Mouse (Mus musculus) heart, postnatal 4 days (tissue): Measurements from ENCODE around the gene Haus6. TPM values are rescaled to one million over a fixed set of nuclear protein-coding genes. Genes with fewer than 3 reads are reported as not detected.

ENCODE experiments used
- DNase-seq: peaks from one replicate; pipeline ENCODE4 v3.0.0; 2021
- total RNA-seq, 2 experiments: library from RNA; stranded (reverse); gene quantifications; 2 replicates each; pipeline ENCODE4 v1.2.3; 2021

Gene Haus6
- total RNA-seq, 2 experiments from 2014 or later = 11.9 to 15.4 TPM

GRCm38 (mm10) chr4:86574939-86575282, 36.9 kb downstream of the Haus6 start:
- no peak for DNase-seq

GRCm38 (mm10) chr4:86561061-86561460, 50.8 kb downstream of the Haus6 start:
- DNase-seq = no peak

- no peak for DNase-seq
These were observed 52.8 kb downstream of the Haus6 start for GRCm38 (mm10) chr4:86559006-86559405.

DNA sequence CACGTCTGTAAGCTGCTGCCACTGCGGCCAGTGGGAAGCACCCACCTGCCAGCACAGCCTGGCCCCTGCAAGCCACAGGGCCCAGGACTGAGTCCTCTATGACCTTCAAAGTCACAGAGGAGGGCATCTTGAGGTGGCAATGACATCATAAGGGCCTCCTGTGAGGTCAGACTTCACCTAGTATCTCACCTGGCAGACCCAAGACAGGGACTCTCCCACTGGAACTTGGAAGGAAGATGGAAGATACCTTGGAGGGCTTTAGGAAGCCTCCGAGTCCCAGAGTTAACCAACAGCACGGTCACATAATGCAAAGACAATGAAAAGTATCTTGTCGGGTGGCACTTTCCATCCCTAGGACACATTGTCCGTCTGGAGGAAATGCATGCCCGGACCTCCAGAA, 53.6 kb downstream of the Haus6 start, which contains the start of gene Saxo1:
TSS of gene Saxo1 (minus strand) at position 101 of the 400 bp plus-strand sequence.
- no peak for DNase-seq

DNA sequence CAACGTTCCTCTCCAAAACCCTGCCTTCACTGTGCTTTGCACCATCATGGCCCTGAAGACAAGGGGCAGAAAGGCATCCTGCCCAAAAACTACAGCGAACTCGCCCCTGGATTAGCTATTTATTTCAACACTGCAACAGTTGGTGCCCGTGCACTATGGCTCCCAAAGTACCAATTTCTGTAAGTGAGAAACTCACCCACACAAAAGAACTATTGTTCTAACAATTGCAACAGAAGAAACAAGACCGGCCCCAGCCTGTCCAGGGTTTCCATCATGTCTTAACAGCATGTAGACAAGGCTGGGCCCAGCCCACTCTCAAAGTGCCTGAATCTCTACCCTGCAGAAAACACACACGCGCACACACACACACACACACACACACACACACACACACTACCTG, 54.5 kb downstream of the Haus6 start:
- DNase-seq = no peak

- DNase-seq = peak; percentile 22
These were observed 56.7 kb downstream of the Haus6 start for GRCm38 (mm10) chr4:86555035-86555707.

GRCm38 (mm10) chr4:86548332-86548731, 63.5 kb downstream of the Haus6 start:
- no peak for DNase-seq

GRCm38 (mm10) chr4:86545615-86546014, 66.2 kb downstream of the Haus6 start:
- DNase-seq = no peak

- DNase-seq = no peak
These were observed 67.9 kb downstream of the Haus6 start for GRCm38 (mm10) chr4:86543999-86544398.

- no peak for DNase-seq
These were observed 70.3 kb downstream of the Haus6 start for GRCm38 (mm10) chr4:86541573-86541972.

GRCm38 (mm10) chr4:86538936-86539335, 72.9 kb downstream of the Haus6 start:
- DNase-seq = no peak

GRCm38 (mm10) chr4:86537972-86538371, 73.9 kb downstream of the Haus6 start:
- peak; percentile 44 for DNase-seq

- DNase-seq = no peak
These were observed 77.8 kb downstream of the Haus6 start for GRCm38 (mm10) chr4:86534091-86534481.

GRCm38 (mm10) chr4:86533406-86534090, 78.3 kb downstream of the Haus6 start:
- no peak for DNase-seq

DNA sequence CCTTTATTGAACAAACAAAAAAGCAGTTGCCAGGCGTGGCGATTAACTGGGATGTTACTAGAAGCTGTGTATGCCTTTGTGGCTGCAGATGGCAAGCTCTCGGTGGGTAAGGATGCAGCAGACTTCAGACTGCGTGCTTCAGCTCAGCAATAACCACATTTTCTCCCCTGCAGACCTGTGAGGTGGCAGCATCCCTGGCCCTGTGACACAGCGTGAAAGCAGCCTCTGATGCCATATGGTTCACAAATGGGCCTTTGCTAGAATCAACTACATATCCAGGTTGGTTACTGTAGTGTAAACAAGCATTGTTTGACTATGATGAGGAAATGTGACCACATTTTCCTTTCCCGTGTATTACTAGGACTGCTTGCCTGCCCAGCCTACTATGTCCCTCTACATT, 82.7 kb downstream of the Haus6 start:
- DNase-seq = no peak

Other genes starting within 250 kb of the Haus6 start
- not detected for gene Saxo1, start 53.7 kb downstream of the Haus6 start, total RNA-seq
- gene Rraga, start 36.4 kb downstream of the Haus6 start, total RNA-seq = 10 to 100 TPM; 74.4 to 74.7 TPM
- gene Plin2, start 58.0 kb upstream of the Haus6 start, total RNA-seq = 100 to 1,000 TPM in 1 of 2 experiments, 10 to 100 TPM in 1; 99.8 to 104 TPM
- 10 to 100 TPM; 26.2 to 33.0 TPM for gene Dennd4c, start 136.5 kb upstream of the Haus6 start, total RNA-seq
- 100 to 1,000 TPM; 718 to 724 TPM for gene Rps6, start 245.4 kb upstream of the Haus6 start, total RNA-seq